Mouse (Mus musculus) hindbrain, embryonic 13.5 days (tissue): ENCODE measurements around the gene Lclat1. TPM values are rescaled to one million over a fixed set of nuclear protein-coding genes. Genes with fewer than 3 reads are reported as not detected.

Experiments
- ATAC-seq: fragments of 200-750 bp; cut with Nextera tagmentation; 2 replicates; pipeline ENCODE4 v1.8.0; 2017; ENCODE audit warnings: moderate TSS enrichment; ENCODE audit not compliant: low FRiP score
- H3K27ac ChIP-seq: fragments of 300-500 bp; sonication (generic); 2 replicates; pipeline ENCODE4 v1.5.1; 2015; ENCODE audit warnings: inconsistent platforms, mild to moderate bottlenecking, moderate library complexity
- H3K27me3 ChIP-seq: fragments of 300-500 bp; sonication (generic); 2 replicates; pipeline ENCODE4 v1.6.1; 2015; ENCODE audit warnings: mild to moderate bottlenecking, inconsistent platforms
- H3K36me3 ChIP-seq: fragments of 300-500 bp; sonication (generic); 2 replicates; pipeline ENCODE4 v1.6.1; 2015; ENCODE audit warnings: mild to moderate bottlenecking, inconsistent platforms
- H3K4me1 ChIP-seq: fragments of 300-500 bp; sonication (generic); replicated peaks from 2 replicates; pipeline ENCODE4 v1.6.1; 2015; ENCODE audit warnings: inconsistent platforms
- H3K4me2 ChIP-seq: fragments of 300-500 bp; sonication (generic); 2 replicates; pipeline ENCODE4 v1.6.1; 2015; ENCODE audit warnings: inconsistent platforms, mild to moderate bottlenecking, moderate library complexity
- H3K4me3 ChIP-seq: fragments of 300-500 bp; sonication (generic); 2 replicates; pipeline ENCODE4 v1.5.1; 2015; ENCODE audit warnings: mild to moderate bottlenecking, inconsistent platforms
- H3K9ac ChIP-seq: fragments of 300-500 bp; sonication (generic); 2 replicates; pipeline ENCODE4 v1.6.1; 2015; ENCODE audit warnings: mild to moderate bottlenecking, inconsistent platforms
- H3K9me3 ChIP-seq: fragments of 300-500 bp; sonication (generic); 2 replicates; pipeline ENCODE4 v1.6.1; 2016; ENCODE audit warnings: inconsistent platforms
- WGBS: fragments of 180-500 bp; shearing (Covaris S2); methylation state at CpG from one replicate; pipeline ENCODE4 v1.1.7; 2015; 5-methylcytosine and 5-hydroxymethylcytosine counted together
- polyA plus RNA-seq: library from polyadenylated mRNA; unstranded; fragments of >200 nt; fragmentation: Nextera tagmentation; extraction: Ambion mirVana; gene quantifications from 2 replicates; pipeline ENCODE4 v1.2.1, GENCODE M21; 2015

Lclat1 gene
- polyA plus RNA-seq, 1 experiment from 2014 or later = 9.1 TPM

- Histone ChIP-seq H3K4me3 (no peak overlapping the region), H3K4me1 (no peaks in the 10 kb centered on the region), H3K9ac (no peak overlapping the region), H3K9me3 (no peaks in the 10 kb centered on the region), H3K4me2 (no peak overlapping the region), H3K36me3 (no peaks in the 10 kb centered on the region), H3K27ac (no peak overlapping the region), H3K27me3 (0 out of 2 replicates have a peak, but pooled peaks cover 2% of the 10 kb centered on the region)
- 95% methylated on average over 8 of the region's 8 CpGs for WGBS
- ATAC-seq = no peak
Observed at GRCm38 (mm10) chr17:73095585-73095984, 12.2 kb upstream of the Lclat1 start.

DNA sequence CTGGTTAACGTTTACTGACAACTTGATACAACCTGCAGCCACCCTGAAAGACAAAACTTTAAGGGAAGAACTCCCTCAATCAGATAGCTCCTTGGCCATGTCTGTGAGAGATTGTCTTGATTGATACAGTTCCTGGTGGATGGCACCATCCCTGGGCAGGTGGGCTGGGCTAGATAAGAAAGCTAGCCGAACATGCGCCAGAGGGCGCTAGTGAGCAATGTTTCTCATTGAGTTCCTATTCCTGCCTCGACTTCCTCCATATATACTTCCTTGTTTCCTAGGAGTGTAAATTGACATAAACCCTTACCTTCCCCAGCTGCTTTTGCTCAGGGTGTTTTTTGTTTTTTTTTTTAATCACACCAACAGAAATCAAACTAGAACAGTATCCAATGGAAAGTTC lies 11.3 kb upstream of the Lclat1 start:
- no peak for ATAC-seq
- no peak overlapping the region for H3K4me3 ChIP-seq
- no peak overlapping the region for H3K4me2 ChIP-seq
- H3K27me3 ChIP-seq = 0 out of 2 replicates have a peak, but pooled peaks cover 2% of the 10 kb centered on the region
- H3K9ac ChIP-seq = no peak overlapping the region
- no peak overlapping the region for H3K27ac ChIP-seq
- no peaks in the 10 kb centered on the region for H3K36me3 ChIP-seq
- WGBS = 39% methylated on average over 5 of the region's 5 CpGs
- H3K9me3 ChIP-seq = no peaks in the 10 kb centered on the region
- H3K4me1 ChIP-seq = no peaks in the 10 kb centered on the region

DNA sequence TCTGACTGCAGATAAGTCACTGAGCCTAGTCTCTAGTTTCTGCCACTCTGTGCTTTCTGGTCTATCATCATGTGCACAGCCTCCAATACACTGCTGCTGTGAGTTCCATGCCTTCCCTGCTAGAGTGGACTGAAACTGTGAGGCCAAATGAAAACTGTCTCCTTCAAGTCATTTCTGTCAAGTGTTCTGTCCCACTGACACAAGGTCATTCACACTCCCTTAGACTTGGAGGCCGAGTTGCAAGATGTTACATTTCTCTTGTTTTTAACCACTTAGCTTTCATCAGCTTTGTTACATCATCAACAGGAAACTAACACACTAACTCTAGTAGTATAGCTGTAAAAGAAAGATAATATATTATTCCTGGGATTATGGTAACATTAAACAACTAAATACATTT lies 9.1 kb upstream of the Lclat1 start:
- H3K27ac ChIP-seq = no peak overlapping the region
- 73% methylated on average over 1 of the region's 1 CpGs for WGBS
- no peak overlapping the region for H3K4me3 ChIP-seq
- H3K27me3 ChIP-seq = 0 out of 2 replicates have a peak, but pooled peaks cover 2% of the 10 kb centered on the region
- H3K9me3 ChIP-seq = no peaks in the 10 kb centered on the region
- no peaks in the 10 kb centered on the region for H3K36me3 ChIP-seq
- no peak overlapping the region for H3K4me2 ChIP-seq
- no peak for ATAC-seq
- no peaks in the 10 kb centered on the region for H3K4me1 ChIP-seq
- no peak overlapping the region for H3K9ac ChIP-seq

DNA sequence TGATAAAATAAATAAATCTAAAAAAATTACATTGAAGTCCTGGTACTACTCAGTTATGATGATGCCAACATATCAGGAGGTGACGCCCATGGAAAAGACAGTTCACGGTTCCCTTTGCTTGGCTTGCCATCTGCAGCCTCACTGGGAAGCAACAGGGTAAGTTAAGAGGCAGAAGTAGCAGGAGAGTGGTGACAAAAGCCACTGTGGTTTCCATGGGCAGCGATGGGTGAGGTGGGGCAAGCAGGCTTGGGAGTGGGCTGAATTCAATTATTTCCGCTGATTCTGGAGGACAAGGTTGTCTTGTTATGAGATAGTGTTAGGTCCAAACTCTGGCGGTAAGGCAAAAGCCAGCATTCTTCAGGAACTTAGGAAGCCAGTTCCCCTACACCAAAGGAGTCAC lies 7.4 kb upstream of the Lclat1 start:
- no peak for ATAC-seq
- WGBS = 91% methylated on average over 5 of the region's 5 CpGs

DNA sequence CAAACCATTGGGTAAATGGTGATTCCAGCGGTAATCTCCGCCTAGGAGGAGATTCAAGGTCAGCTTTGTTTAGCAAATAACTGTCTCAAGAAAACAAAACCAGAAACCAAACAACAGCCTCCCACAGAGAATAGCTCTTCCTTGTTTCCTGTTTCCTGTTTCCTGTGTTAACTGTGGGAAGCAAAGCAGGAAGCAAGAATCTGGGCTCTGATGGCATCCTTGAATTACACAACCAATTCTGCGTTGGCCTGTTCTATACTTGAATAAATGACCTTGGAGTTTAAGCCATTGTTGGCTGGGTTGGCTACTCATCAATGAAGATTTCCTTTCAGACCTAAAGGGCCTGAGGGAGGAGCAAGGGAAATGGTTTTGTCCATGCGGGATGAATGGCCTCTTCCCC lies 5.2 kb upstream of the Lclat1 start:
- H3K9me3 ChIP-seq = no peaks in the 10 kb centered on the region
- H3K9ac ChIP-seq = no peak overlapping the region
- no peak overlapping the region for H3K4me3 ChIP-seq
- WGBS = 80% methylated on average over 4 of the region's 4 CpGs
- H3K27me3 ChIP-seq = 0 out of 2 replicates have a peak, but pooled peaks cover 2% of the 10 kb centered on the region
- H3K4me2 ChIP-seq = no peak overlapping the region
- H3K36me3 ChIP-seq = no peaks in the 10 kb centered on the region
- H3K27ac ChIP-seq = no peak overlapping the region
- H3K4me1 ChIP-seq = no peaks in the 10 kb centered on the region
- no peak for ATAC-seq

More for the DNA sequence above, 7.4 kb upstream of the Lclat1 start:
- no peak overlapping the region for H3K27ac ChIP-seq
- no peak overlapping the region for H3K4me3 ChIP-seq
- no peaks in the 10 kb centered on the region for H3K36me3 ChIP-seq
- 0 out of 2 replicates have a peak, but pooled peaks cover 2% of the 10 kb centered on the region for H3K27me3 ChIP-seq
- H3K9me3 ChIP-seq = no peaks in the 10 kb centered on the region
- H3K9ac ChIP-seq = no peak overlapping the region
- no peaks in the 10 kb centered on the region for H3K4me1 ChIP-seq
- no peak overlapping the region for H3K4me2 ChIP-seq

- Histone ChIP-seq H3K4me2 (peak overlapping the region; percentile 83), H3K4me1 (peaks cover 20% of the 10 kb centered on the region), H3K9me3 (no peaks in the 10 kb centered on the region), H3K36me3 (no peaks in the 10 kb centered on the region), H3K27ac (peak overlapping the region; percentile 79), H3K27me3 (no peaks in the 10 kb centered on the region), H3K4me3 (peak overlapping the region; percentile 88), H3K9ac (peak overlapping the region; percentile 94)
- 7% methylated on average over 33 of the region's 35 CpGs for WGBS
- peak; percentile 71 for ATAC-seq
Observed at GRCm38 (mm10) chr17:73108170-73108887, 544 bp downstream of the Lclat1 start.

- WGBS = 84% methylated on average over 7 of the region's 7 CpGs
- H3K9ac ChIP-seq = peak overlapping the region; percentile 94; the same call in 1 of the 2 replicates
- no peaks in the 10 kb centered on the region for H3K27me3 ChIP-seq
Observed at GRCm38 (mm10) chr17:73108888-73109259, 1.1 kb downstream of the Lclat1 start.

GRCm38 (mm10) chr17:73112128-73112527 lies 4.3 kb downstream of the Lclat1 start:
- Histone ChIP-seq H3K27ac (no peak overlapping the region), H3K4me2 (no peak overlapping the region), H3K36me3 (no peaks in the 10 kb centered on the region), H3K9me3 (no peaks in the 10 kb centered on the region), H3K9ac (no peak overlapping the region), H3K4me1 (peaks cover 20% of the 10 kb centered on the region), H3K27me3 (no peaks in the 10 kb centered on the region), H3K4me3 (no peak overlapping the region)
- 70% methylated on average over 7 of the region's 7 CpGs for WGBS
- ATAC-seq = no peak

More at GRCm38 (mm10) chr17:73108888-73109259, 1.1 kb downstream of the Lclat1 start:
- no peaks in the 10 kb centered on the region for H3K9me3 ChIP-seq
- no peak overlapping the region for H3K27ac ChIP-seq
- H3K4me3 ChIP-seq = peak overlapping the region; percentile 88
- no peak for ATAC-seq
- no peaks in the 10 kb centered on the region for H3K36me3 ChIP-seq
- H3K4me2 ChIP-seq = peak overlapping the region; percentile 83
- peaks cover 20% of the 10 kb centered on the region for H3K4me1 ChIP-seq

- H3K4me3 ChIP-seq = no peak overlapping the region
- peaks cover 20% of the 10 kb centered on the region for H3K4me1 ChIP-seq
- no peaks in the 10 kb centered on the region for H3K9me3 ChIP-seq
- no peak for ATAC-seq
- H3K4me2 ChIP-seq = no peak overlapping the region
- no peaks in the 10 kb centered on the region for H3K27me3 ChIP-seq
- no peak overlapping the region for H3K27ac ChIP-seq
- H3K36me3 ChIP-seq = no peaks in the 10 kb centered on the region
- 16% methylated on average over 6 of the region's 6 CpGs for WGBS
- no peak overlapping the region for H3K9ac ChIP-seq
Observed at GRCm38 (mm10) chr17:73112601-73113000, 4.8 kb downstream of the Lclat1 start.

DNA sequence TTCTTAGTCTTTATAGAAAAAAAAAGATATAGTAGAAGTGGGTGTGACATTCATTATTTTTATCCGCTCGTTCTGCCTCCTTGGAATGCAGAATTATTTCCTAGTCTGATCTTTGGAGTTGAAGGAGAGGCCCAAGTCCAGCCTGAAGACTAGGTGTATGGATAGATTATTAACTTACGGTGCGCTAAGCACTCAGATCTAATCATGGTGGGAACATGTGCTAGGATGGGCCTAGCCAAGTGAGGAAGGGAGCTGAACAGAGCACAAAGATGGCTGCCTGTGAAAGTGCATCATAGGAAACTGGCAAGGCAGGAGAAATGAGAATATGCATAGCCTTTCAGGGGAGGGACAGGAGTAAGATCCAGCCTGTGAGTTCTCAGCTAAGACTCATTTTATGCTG lies 5.4 kb downstream of the Lclat1 start:
- no peak overlapping the region for H3K4me2 ChIP-seq
- ATAC-seq = no peak
- no peaks in the 10 kb centered on the region for H3K36me3 ChIP-seq
- no peak overlapping the region for H3K9ac ChIP-seq
- 92% methylated on average over 4 of the region's 4 CpGs for WGBS
- H3K27me3 ChIP-seq = no peaks in the 10 kb centered on the region
- no peak overlapping the region for H3K27ac ChIP-seq
- H3K4me3 ChIP-seq = no peak overlapping the region
- H3K4me1 ChIP-seq = peaks cover 20% of the 10 kb centered on the region
- H3K9me3 ChIP-seq = no peaks in the 10 kb centered on the region

DNA sequence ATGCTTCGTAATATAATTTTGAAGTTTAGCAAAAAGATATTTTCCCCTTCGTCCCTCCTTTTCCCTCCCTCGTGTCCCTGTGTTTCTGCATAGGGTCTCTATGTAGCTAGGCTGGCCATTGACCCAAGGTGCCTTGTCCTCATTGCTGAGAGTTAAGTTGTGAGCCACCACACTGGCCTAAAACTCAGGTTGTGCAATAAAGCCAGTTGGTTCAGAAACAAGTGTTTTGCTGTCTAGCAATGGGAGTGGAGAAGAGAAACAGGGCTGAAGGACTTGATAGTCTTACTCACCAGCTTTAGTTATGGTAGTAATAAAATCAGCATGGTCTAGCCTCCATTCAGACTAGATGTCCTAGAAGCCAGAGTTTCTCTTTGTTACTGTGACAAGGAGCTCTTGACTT lies 10.3 kb downstream of the Lclat1 start:
- no peak for ATAC-seq
- Histone ChIP-seq H3K4me1 (no peaks in the 10 kb centered on the region), H3K9me3 (no peaks in the 10 kb centered on the region), H3K4me3 (no peak overlapping the region), H3K4me2 (no peak overlapping the region), H3K9ac (no peak overlapping the region), H3K27me3 (no peaks in the 10 kb centered on the region), H3K36me3 (no peaks in the 10 kb centered on the region), H3K27ac (no peak overlapping the region)
- WGBS = 96% methylated on average over 3 of the region's 3 CpGs

- no peak overlapping the region for H3K27ac ChIP-seq
- H3K4me1 ChIP-seq = no peaks in the 10 kb centered on the region
- no peak overlapping the region for H3K4me2 ChIP-seq
- ATAC-seq = no peak
- no peak overlapping the region for H3K9ac ChIP-seq
- H3K4me3 ChIP-seq = no peak overlapping the region
- H3K9me3 ChIP-seq = no peaks in the 10 kb centered on the region
- WGBS = 81% methylated on average over 4 of the region's 4 CpGs
- H3K27me3 ChIP-seq = no peaks in the 10 kb centered on the region
- no peaks in the 10 kb centered on the region for H3K36me3 ChIP-seq
Observed at GRCm38 (mm10) chr17:73118702-73119101, 10.9 kb downstream of the Lclat1 start.

DNA sequence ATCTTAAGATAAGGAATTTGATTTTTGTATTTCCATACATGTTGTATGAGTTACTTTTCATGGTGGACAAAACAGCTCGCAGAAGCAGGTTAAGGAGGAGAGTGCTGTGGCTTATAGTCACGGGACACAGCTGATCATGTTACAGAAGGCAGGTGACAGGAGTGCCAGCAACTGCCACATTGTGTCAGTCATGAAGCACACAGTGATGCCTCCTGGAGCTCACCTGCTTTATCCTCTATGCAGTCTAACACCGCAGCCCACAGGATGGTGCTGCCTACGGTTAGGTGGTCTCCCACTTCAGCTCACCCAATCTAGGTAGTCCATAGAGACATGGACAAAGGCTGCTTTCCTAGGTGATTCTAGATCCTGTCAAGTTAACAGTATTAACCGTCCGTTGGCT lies 11.4 kb downstream of the Lclat1 start:
- WGBS = 92% methylated on average over 6 of the region's 6 CpGs
- Histone ChIP-seq H3K4me1 (no peaks in the 10 kb centered on the region), H3K4me2 (no peak overlapping the region), H3K27ac (no peak overlapping the region), H3K4me3 (no peak overlapping the region), H3K36me3 (no peaks in the 10 kb centered on the region), H3K9me3 (no peaks in the 10 kb centered on the region), H3K27me3 (no peaks in the 10 kb centered on the region), H3K9ac (no peak overlapping the region)
- no peak for ATAC-seq
